Mouse (Mus musculus) megakaryocyte-erythroid progenitor cell, adult 5-6 weeks (primary cell): Measurements from ENCODE around the gene Olfr134. TPM values are rescaled to one million over a fixed set of nuclear protein-coding genes. Genes with fewer than 3 reads are reported as not detected.
"Not testable (repeated sequence)": the region's sequence is repeated elsewhere in the genome, so short reads cannot be mapped to it uniquely, and the experiment has no call there.

Experiments
- ATAC-seq: replicated peaks from 2 replicates; pipeline ENCODE4 v1.8.0; 2016; ENCODE audit warnings: mild to moderate bottlenecking, inconsistent platforms; ENCODE audit not compliant: severe bottlenecking, poor library complexity, low FRiP score, low TSS enrichment
- total RNA-seq, 2 experiments: library from RNA; stranded (forward) in 1 of 2; stranded (reverse) in 1 of 2; fragments of 200-1000, 215-1000 nt in 1 of 2; fragments of >200 nt in 1 of 2; fragmentation: Nextera tagmentation in 1 of 2; gene quantifications; 2 replicates each; pipeline ENCODE4 v1.2.3; 2014 to 2017

Gene Olfr134
- total RNA-seq (2014; fragmentation: Nextera tagmentation) (not detected in 2 replicates), total RNA-seq (2017) (not detected in 2 replicates)

- ATAC-seq, result no peak
These were observed at the start of gene Olfr134 for GRCm38 (mm10) chr17:38171088-38171487. Olfr134 (plus strand) TSS chr17:38171388.

GRCm38 (mm10) chr17:38124199-38124598, 47.0 kb upstream of the Olfr134 start:
- ATAC-seq, result not testable (repeated sequence)

GRCm38 (mm10) chr17:38125371-38125770, 45.8 kb upstream of the Olfr134 start:
- not testable (repeated sequence) for ATAC-seq

GRCm38 (mm10) chr17:38134426-38134825, 36.8 kb upstream of the Olfr134 start, which contains the start of gene Olfr132:
Olfr132 (minus strand) TSS chr17:38134526.
- ATAC-seq, result no peak

- no peak for ATAC-seq
These were observed 26.2 kb upstream of the Olfr134 start, which contains the start of gene Olfr133 for GRCm38 (mm10) chr17:38144981-38145380. Olfr133 (plus strand) TSS chr17:38145281.

GRCm38 (mm10) chr17:38204035-38204434, 32.8 kb downstream of the Olfr134 start, which contains the start of gene Olfr135:
Olfr135 (plus strand) TSS chr17:38204335.
- no peak for ATAC-seq

Other genes starting within 250 kb of the Olfr134 start
- not detected in 2 replicates for gene Olfr761, start 218.3 kb upstream of the Olfr134 start, total RNA-seq (2014; fragmentation: Nextera tagmentation)
- not detected in 2 replicates for gene Olfr761, start 218.3 kb upstream of the Olfr134 start, total RNA-seq (2017)
- gene Olfr129, start 111.3 kb upstream of the Olfr134 start, total RNA-seq (2014; fragmentation: Nextera tagmentation), result not detected in 2 replicates
- gene Olfr129, start 111.3 kb upstream of the Olfr134 start, total RNA-seq (2017), result not detected in 2 replicates
- gene Olfr130, start 107.5 kb upstream of the Olfr134 start, total RNA-seq (2014; fragmentation: Nextera tagmentation), result not detected in 2 replicates
- not detected in 2 replicates for gene Olfr130, start 107.5 kb upstream of the Olfr134 start, total RNA-seq (2017)
- not detected in 2 replicates for gene Olfr131, start 82.7 kb upstream of the Olfr134 start, total RNA-seq (2014; fragmentation: Nextera tagmentation)
- gene Olfr131, start 82.7 kb upstream of the Olfr134 start, total RNA-seq (2017), result not detected in 2 replicates
- gene Olfr132, start 36.9 kb upstream of the Olfr134 start, total RNA-seq (2014; fragmentation: Nextera tagmentation), result not detected in 2 replicates
- not detected in 2 replicates for gene Olfr132, start 36.9 kb upstream of the Olfr134 start, total RNA-seq (2017)
- gene Olfr133, start 26.1 kb upstream of the Olfr134 start, total RNA-seq (2014; fragmentation: Nextera tagmentation), result not detected in 2 replicates
- gene Olfr133, start 26.1 kb upstream of the Olfr134 start, total RNA-seq (2017), result not detected in 2 replicates
- not detected in 2 replicates for gene Olfr135, start 32.9 kb downstream of the Olfr134 start, total RNA-seq (2014; fragmentation: Nextera tagmentation)
- not detected in 2 replicates for gene Olfr135, start 32.9 kb downstream of the Olfr134 start, total RNA-seq (2017)
- gene Olfr138, start 89.6 kb downstream of the Olfr134 start, total RNA-seq (2014; fragmentation: Nextera tagmentation), result not detected in 2 replicates
- gene Olfr138, start 89.6 kb downstream of the Olfr134 start, total RNA-seq (2017), result not detected in 2 replicates
- gene Olfr137, start 136.2 kb downstream of the Olfr134 start, total RNA-seq (2014; fragmentation: Nextera tagmentation), result not detected in 2 replicates
- not detected in 2 replicates for gene Olfr137, start 136.2 kb downstream of the Olfr134 start, total RNA-seq (2017)
- gene Olfr136, start 158.4 kb downstream of the Olfr134 start, total RNA-seq (2014; fragmentation: Nextera tagmentation), result not detected in 2 replicates
- gene Olfr136, start 158.4 kb downstream of the Olfr134 start, total RNA-seq (2017), result not detected in 2 replicates
- not detected in 2 replicates for gene Esp36, start 248.8 kb downstream of the Olfr134 start, total RNA-seq (2014; fragmentation: Nextera tagmentation)
- gene Esp36, start 248.8 kb downstream of the Olfr134 start, total RNA-seq (2017), result not detected in 2 replicates